Mouse (Mus musculus) embryonic fibroblast, embryonic 13.5 days (primary cell): ENCODE measurements around the gene Foxp1.

ENCODE experiments used
- CTCF ChIP-seq: IDR thresholded peaks from 2 replicates; pipeline ENCODE4 v1.5.1; 2011; ENCODE audit warnings: mild to moderate bottlenecking, control low read depth, low read length, moderate library complexity, borderline replicate concordance; ENCODE audit not compliant: insufficient read depth
- POLR2A ChIP-seq: IDR thresholded peaks from 2 replicates; pipeline ENCODE4 v1.6.1; 2011; ENCODE audit warnings: low read depth, mild to moderate bottlenecking, control low read depth, low read length, moderate library complexity

DNA sequence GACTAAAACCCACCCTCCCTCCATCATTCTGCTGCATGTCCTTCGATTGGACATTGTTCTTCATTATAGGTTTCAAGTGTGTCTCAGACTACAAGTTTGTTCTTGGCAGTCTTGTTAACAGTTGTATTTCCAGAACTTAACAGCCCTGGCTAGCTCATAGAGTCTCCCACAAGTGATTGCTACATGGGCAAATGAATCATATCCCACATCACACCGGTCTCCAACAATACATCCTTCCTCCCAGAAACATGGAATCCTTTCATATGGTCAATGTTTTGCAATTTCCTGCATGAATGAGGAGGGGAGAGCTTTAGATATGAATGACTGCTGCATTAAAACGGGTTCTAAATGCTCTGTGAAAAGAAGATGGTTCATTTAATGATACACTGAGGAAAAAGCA, 178.7 kb downstream of the Foxp1 start:
- no peak for TF ChIP-seq POLR2A
- TF ChIP-seq CTCF = no peak
